Mouse (Mus musculus): ENCODE measurements at regions not wholly inside any gene's neighbourhood (a gene's known extent, or its start where the extent isn't known, plus 50 kb on each side); places are given as distances from the start of the nearest gene placed in this dataset.
A peak's percentile ranks its signal among the peaks of the same experiment; 100 is the strongest.

GRCm38 (mm10) chr6:49637654-49638053 lies 184.9 kb upstream of the Npy start:
- no peak for DNase-seq (ENCODE audit: low spot score)

GRCm38 (mm10) chr6:49641256-49641655 lies 181.3 kb upstream of the Npy start:
- no peak for DNase-seq (ENCODE audit: low spot score)

GRCm38 (mm10) chr6:49654541-49655130 lies 167.9 kb upstream of the Npy start:
- no peak for DNase-seq (ENCODE audit: low spot score)

GRCm38 (mm10) chr6:49655241-49655640 lies 167.3 kb upstream of the Npy start:
- DNase-seq (ENCODE audit: low spot score) = no peak

- peak; percentile 18 for DNase-seq (ENCODE audit: low spot score)
Observed at GRCm38 (mm10) chr6:49656359-49657280, 165.9 kb upstream of the Npy start.

GRCm38 (mm10) chr6:49657988-49658387 lies 164.5 kb upstream of the Npy start:
- DNase-seq (ENCODE audit: low spot score) = no peak

GRCm38 (mm10) chr6:49670991-49671390 lies 151.5 kb upstream of the Npy start:
- no peak for DNase-seq (ENCODE audit: low spot score)

- DNase-seq (ENCODE audit: low spot score) = no peak
Observed at GRCm38 (mm10) chr6:49671912-49672311, 150.6 kb upstream of the Npy start.

- DNase-seq (ENCODE audit: low spot score) = no peak
Observed at GRCm38 (mm10) chr6:49686776-49687175, 135.7 kb upstream of the Npy start.

- no peak for DNase-seq (ENCODE audit: low spot score)
Observed at GRCm38 (mm10) chr6:49692032-49692539, 130.4 kb upstream of the Npy start.

GRCm38 (mm10) chr6:49694851-49695250 lies 127.7 kb upstream of the Npy start:
- no peak for DNase-seq (ENCODE audit: low spot score)

- DNase-seq (ENCODE audit: low spot score) = no peak
Observed at GRCm38 (mm10) chr6:49696990-49697389, 125.5 kb upstream of the Npy start.

GRCm38 (mm10) chr6:49701453-49701852 lies 121.1 kb upstream of the Npy start:
- no peak for DNase-seq (ENCODE audit: low spot score)

GRCm38 (mm10) chr6:49712980-49713379 lies 109.5 kb upstream of the Npy start:
- DNase-seq (ENCODE audit: low spot score) = no peak

GRCm38 (mm10) chr6:49716520-49716919 lies 106.0 kb upstream of the Npy start:
- DNase-seq (ENCODE audit: low spot score) = no peak

GRCm38 (mm10) chr6:49716945-49717344 lies 105.6 kb upstream of the Npy start:
- DNase-seq (ENCODE audit: low spot score) = no peak

- DNase-seq (ENCODE audit: low spot score) = no peak
Observed at GRCm38 (mm10) chr6:49733191-49733590, 89.3 kb upstream of the Npy start.

- DNase-seq (ENCODE audit: low spot score) = no peak
Observed at GRCm38 (mm10) chr6:49743157-49743556, 79.4 kb upstream of the Npy start.

- no peak for DNase-seq (ENCODE audit: low spot score)
Observed at GRCm38 (mm10) chr6:49745301-49745700, 77.2 kb upstream of the Npy start.

GRCm38 (mm10) chr6:49750544-49750943 lies 72.0 kb upstream of the Npy start:
- DNase-seq (ENCODE audit: low spot score) = no peak

GRCm38 (mm10) chr6:49759614-49760013 lies 62.9 kb upstream of the Npy start:
- no peak for DNase-seq (ENCODE audit: low spot score)

- no peak for DNase-seq (ENCODE audit: low spot score)
Observed at GRCm38 (mm10) chr6:49764746-49765145, 57.8 kb upstream of the Npy start.
